Mouse (Mus musculus) thymus, adult 2 months (tissue): ENCODE results near the gene Ddx54.

Source experiments
- CTCF ChIP-seq: fragments of 200-500 bp; IDR thresholded peaks from 2 replicates; pipeline ENCODE4 v1.5.1; 2012; ENCODE audit warnings: mild to moderate bottlenecking, control low read depth, low read length, moderate library complexity, borderline replicate concordance; ENCODE audit not compliant: control insufficient read depth, poor library complexity, insufficient read depth; ENCODE audit errors: extremely low read depth
- POLR2A ChIP-seq: fragments of 200-500 bp; IDR thresholded peaks from 2 replicates; pipeline ENCODE4 v1.6.1; 2012; ENCODE audit warnings: mild to moderate bottlenecking, low read length, control low read depth, moderate library complexity; ENCODE audit not compliant: control insufficient read depth, poor library complexity, insufficient read depth; ENCODE audit errors: extremely low read depth

DNA sequence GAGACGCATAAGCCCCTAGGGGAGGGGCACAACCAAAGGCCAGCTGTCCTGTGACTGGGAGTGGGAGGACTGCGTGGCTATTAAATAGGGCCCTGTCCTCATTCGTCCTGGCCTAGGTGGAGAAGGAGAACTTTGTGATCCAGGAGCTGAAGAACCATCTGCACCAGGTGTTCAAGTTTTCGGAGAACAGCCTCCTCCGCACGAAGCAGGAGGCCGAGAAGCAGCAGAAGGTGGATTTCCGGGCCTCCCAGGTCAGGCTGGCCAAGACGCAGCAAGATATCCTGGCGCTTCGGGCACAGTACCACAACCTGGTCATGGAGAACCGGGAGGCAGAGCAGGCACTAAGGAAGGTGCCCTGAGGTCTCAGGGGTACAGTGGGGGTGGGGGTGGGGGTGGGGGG lies 10.3 kb upstream of the Ddx54 start:
- TF ChIP-seq CTCF (no peak), POLR2A (no peak)
